Mouse (Mus musculus) megakaryocyte, embryonic 14.5 days (primary cell): ENCODE measurements at regions not wholly inside any gene's neighbourhood (a gene's known extent, or its start where the extent isn't known, plus 50 kb on each side); places are given as distances from the start of the nearest gene placed in this dataset.

Experiments used
- FLI1 ChIP-seq: IDR thresholded peaks from 2 replicates; pipeline ENCODE4 v1.6.1; 2012; ENCODE audit warnings: low read length, inconsistent platforms, mixed read lengths
- GATA1 ChIP-seq: IDR thresholded peaks from 3 replicates; pipeline ENCODE4 v1.6.1; 2012; ENCODE audit warnings: mixed read lengths, low read length, inconsistent platforms, borderline replicate concordance

- no peak for TF ChIP-seq GATA1
- TF ChIP-seq FLI1 = no peak
Observed at GRCm38 (mm10) chr10:99359439-99359866, 96.4 kb downstream of the Dusp6 start.
